Mouse (Mus musculus): Measurements from ENCODE around the gene Nhsl1. TPM values are rescaled to one million over a fixed set of nuclear protein-coding genes. Genes with fewer than 3 reads are reported as not detected.

Gene Nhsl1
- total and polyA plus RNA-seq, 3 experiments, result not detected

DNA sequence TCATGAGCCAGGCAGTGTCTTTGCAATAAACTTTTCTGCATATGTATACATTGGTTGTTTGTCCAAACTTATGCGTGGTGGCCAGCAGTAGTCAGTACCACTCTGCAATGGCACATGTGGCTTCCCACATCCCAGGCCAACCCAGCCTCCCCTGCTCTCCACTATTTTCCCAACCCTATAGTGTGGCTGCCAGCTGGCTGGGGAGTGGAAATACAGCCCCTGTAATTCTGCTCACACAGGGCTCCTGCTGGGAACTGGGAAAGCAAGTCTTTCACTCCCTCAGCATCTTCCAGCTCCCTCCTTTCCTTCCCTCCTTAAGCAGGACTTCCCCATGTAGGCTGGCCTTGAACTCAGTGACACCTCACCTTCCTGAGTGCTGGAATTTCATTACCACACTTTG is 3.7 kb upstream of the Nhsl1 start:
- TF ChIP-seq CHD1 (IDR thresholded peaks at IDR 0.05; ENCODE audit: low read depth, low read length) (no peak), EP300 (IDR thresholded peaks at IDR 0.05; ENCODE audit: low read depth in 1 of 2, low read length in 2 of 2) (no peak), SIN3A (IDR thresholded peaks at IDR 0.05; ENCODE audit: low read length) (no peak)
- H3K9ac ChIP-seq (ENCODE audit: control insufficient read depth, low read depth, low read length, poor library complexity, severe bottlenecking), result no peak overlapping the region
- no peaks in the 10 kb centered on the region for H3K79me2 ChIP-seq (ENCODE audit: control insufficient read depth, insufficient read depth, low read length, poor library complexity)
- no peaks in the 10 kb centered on the region for H3K36me3 ChIP-seq (ENCODE audit: control insufficient read depth in 1 of 2, insufficient read depth in 2 of 2, low read length in 2 of 2)
- H3K4me3 ChIP-seq (ENCODE audit: control insufficient read depth in 1 of 2, insufficient read depth in 1 of 2, low read depth in 2 of 2, low read length in 2 of 2), result no peak overlapping the region
- no peak overlapping the region for H3K27ac ChIP-seq (ENCODE audit: control insufficient read depth, low read depth, low read length)
- DNase-seq (ENCODE audit: low read depth, low spot score), result no peak
- no peaks in the 10 kb centered on the region for H3K9me3 ChIP-seq (replicated peaks; ENCODE audit: insufficient read depth, low read length)
- H3K27me3 ChIP-seq (ENCODE audit: control insufficient read depth in 1 of 2, insufficient read depth in 2 of 2, low read length in 2 of 2), result no peaks in the 10 kb centered on the region
- H3K4me1 ChIP-seq (ENCODE audit: control insufficient read depth in 1 of 2, insufficient read depth in 2 of 2, low read length in 2 of 2), result no peaks in the 10 kb centered on the region

DNA sequence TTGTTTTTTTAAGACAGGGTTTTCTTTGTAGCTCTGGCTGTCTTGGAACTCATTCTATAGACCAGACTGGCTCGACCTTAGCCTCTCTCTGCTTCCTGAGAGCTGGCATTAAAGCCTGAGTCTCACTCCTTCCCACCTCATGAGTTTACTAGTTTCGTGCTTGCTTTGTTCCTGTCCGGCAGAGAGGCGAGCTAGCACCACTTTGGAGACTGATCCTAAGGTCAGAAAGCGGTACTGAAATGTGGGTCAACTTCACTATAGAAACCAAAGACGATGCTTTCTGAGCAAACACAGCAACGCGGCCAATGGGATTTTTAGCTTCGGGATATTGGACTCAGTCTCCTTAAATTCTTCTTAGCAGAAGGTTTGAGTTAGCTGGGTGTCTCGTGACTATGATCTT is 1.3 kb upstream of the Nhsl1 start:
- Histone ChIP-seq H3K36me3 (ENCODE audit: control insufficient read depth in 1 of 2, insufficient read depth in 2 of 2, low read length in 2 of 2) (no peaks in the 10 kb centered on the region), H3K4me3 (ENCODE audit: control insufficient read depth in 1 of 2, insufficient read depth in 1 of 2, low read depth in 2 of 2, low read length in 2 of 2) (no peak overlapping the region), H3K27ac (ENCODE audit: control insufficient read depth, low read depth, low read length) (no peak overlapping the region), H3K4me1 (ENCODE audit: control insufficient read depth in 1 of 2, insufficient read depth in 2 of 2, low read length in 2 of 2) (no peaks in the 10 kb centered on the region), H3K9ac (ENCODE audit: control insufficient read depth, low read depth, low read length, poor library complexity, severe bottlenecking) (no peak overlapping the region), H3K27me3 (ENCODE audit: control insufficient read depth in 1 of 2, insufficient read depth in 2 of 2, low read length in 2 of 2) (no peaks in the 10 kb centered on the region), H3K79me2 (ENCODE audit: control insufficient read depth, insufficient read depth, low read length, poor library complexity) (no peaks in the 10 kb centered on the region), H3K9me3 (replicated peaks; ENCODE audit: insufficient read depth, low read length) (no peaks in the 10 kb centered on the region)
- DNase-seq (ENCODE audit: low read depth, low spot score), result no peak
- TF ChIP-seq MAZ (IDR thresholded peaks at IDR 0.05; ENCODE audit: low read depth, low read length) (no peak), ZNF384 (IDR thresholded peaks at IDR 0.05; ENCODE audit: low read depth, low read length) (no peak), ETS1 (IDR thresholded peaks at IDR 0.05; ENCODE audit: low read depth, low read length) (no peak), TAL1 (IDR thresholded peaks at IDR 0.05; ENCODE audit: low read length) (no peak), RAD21 (IDR thresholded peaks at IDR 0.05; ENCODE audit: low read depth, low read length) (no peak), POLR2AphosphoS5 (IDR thresholded peaks at IDR 0.05; ENCODE audit: borderline replicate concordance, low read depth, low read length) (no peak), TCF12 (IDR thresholded peaks at IDR 0.05; ENCODE audit: low read depth, low read length) (no peak), ZKSCAN1 (IDR thresholded peaks at IDR 0.05; ENCODE audit: low read depth, low read length) (no peak), HCFC1 (IDR thresholded peaks at IDR 0.05; ENCODE audit: low read depth, low read length) (no peak), MXI1 (IDR thresholded peaks at IDR 0.05; ENCODE audit: low read depth, low read length) (no peak), USF1 (IDR thresholded peaks at IDR 0.05; ENCODE audit: low read depth, low read length) (no peak), MYB (IDR thresholded peaks at IDR 0.05; ENCODE audit: low read depth, low read length) (no peak), CHD2 (IDR thresholded peaks at IDR 0.05; ENCODE audit: low read length) (no peak), USF2 (IDR thresholded peaks at IDR 0.05; ENCODE audit: borderline replicate concordance in 1 of 2, insufficient read depth in 1 of 2, low read depth in 1 of 2, low read length in 2 of 2) (no peak), NRF1 (IDR thresholded peaks at IDR 0.05; ENCODE audit: insufficient read depth, low read depth, low read length, poor library complexity, severe bottlenecking) (no peak), KAT2A (conservative IDR thresholded peaks at IDR 0.05; ENCODE audit: low read depth, low read length) (no peak), E2F4 (IDR thresholded peaks at IDR 0.05; ENCODE audit: borderline replicate concordance, low read depth, low read length) (no peak), POLR2A (IDR thresholded peaks at IDR 0.05; ENCODE audit: control insufficient read depth in 1 of 2, insufficient read depth in 1 of 2, low read depth in 1 of 2, low read length in 2 of 2, poor library complexity in 1 of 2) (no peak)

All from MEL (cell line).